Comparison of ENCODE assay signal across 14 mouse cellular contexts in the genomic region with DNA sequence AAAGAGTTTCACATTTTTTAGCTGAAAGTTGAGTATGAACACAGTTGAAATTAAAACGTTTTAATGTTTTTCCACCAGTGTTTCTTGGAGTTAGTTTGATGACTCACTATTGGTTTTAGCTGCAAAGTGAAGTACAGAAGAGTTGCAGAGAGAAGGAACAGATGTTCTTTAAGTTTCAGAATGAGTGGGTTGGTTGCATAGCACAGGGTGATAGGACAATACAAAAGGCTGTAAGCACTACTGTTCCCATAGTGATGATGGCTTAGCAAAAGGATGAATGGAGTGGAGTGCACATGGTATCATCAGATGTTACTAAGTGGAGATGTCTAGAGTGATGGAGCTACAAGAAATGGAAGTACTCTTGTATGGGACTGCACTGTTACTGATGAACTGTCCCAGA.
DNase-seq lines count a peak whose midpoint lies in the region; ATAC-seq and TF ChIP-seq lines count a peak whose summit lies in the region.
"Had no signal": no experiment of that assay in that cellular context is flagged by ENCODE, and none has a peak within 500 bp of the region (broad histone marks: within the 10 kb centered on the region; RNA-seq: fewer than 3 reads in every experiment).

No protein-coding gene starts in this region.

- no peaks in the 10 kb centered on the region for H3K36me3 ChIP-seq in liver, postnatal 0 days (replicated peaks; ENCODE audit: insufficient read depth, low read length)
- H3K36me3 ChIP-seq in hindbrain, embryonic 12.5 days, result no peaks in the 10 kb centered on the region; the same call in 1 of the 2 replicates
- H3K36me3 ChIP-seq: limb, embryonic 15.5 days had no signal

- no peak overlapping the region for H3K4me2 ChIP-seq in liver, postnatal 0 days (ENCODE audit: low read depth, low read length)
- H3K4me2 ChIP-seq in hindbrain, embryonic 12.5 days (replicated peaks), result no peak overlapping the region
- H3K4me2 ChIP-seq: forebrain, embryonic 13.5 days; heart, embryonic 11.5 days; limb, embryonic 15.5 days; midbrain, embryonic 13.5 days had no signal

- no peaks in the 10 kb centered on the region for H3K9me3 ChIP-seq in liver, postnatal 0 days (ENCODE audit: low read length)
- H3K9me3 ChIP-seq in hindbrain, embryonic 12.5 days (replicated peaks), result no peaks in the 10 kb centered on the region
- H3K9me3 ChIP-seq: forebrain, embryonic 13.5 days; limb, embryonic 15.5 days; midbrain, embryonic 13.5 days had no signal

- H3K4me3 ChIP-seq in left cerebral cortex, adult 2 months, result no peak overlapping the region
- no peak overlapping the region for H3K4me3 ChIP-seq in liver, postnatal 0 days (ENCODE audit: low read depth, low read length)
- H3K4me3 ChIP-seq in hindbrain, embryonic 12.5 days, result no peak overlapping the region
- H3K4me3 ChIP-seq: forebrain, embryonic 13.5 days; limb, embryonic 15.5 days; midbrain, embryonic 13.5 days had no signal

- TF ChIP-seq CTCF in left cerebral cortex, adult 2 months (IDR thresholded peaks at IDR 0.05), result no peak
- TF ChIP-seq CTCF in liver, postnatal 0 days (IDR thresholded peaks at IDR 0.05; ENCODE audit: low read depth), result no peak

- H3K9ac ChIP-seq in liver, postnatal 0 days (replicated peaks), result no peak overlapping the region
- no peak overlapping the region for H3K9ac ChIP-seq in hindbrain, embryonic 12.5 days
- H3K9ac ChIP-seq: forebrain, embryonic 13.5 days; limb, embryonic 15.5 days; midbrain, embryonic 13.5 days had no signal

- intact Hi-C loops in left cerebral cortex, adult 2 months (cut with DNase I), result no loop called here

- no peak for ATAC-seq in liver, postnatal 0 days
- ATAC-seq in hindbrain, embryonic 12.5 days (ENCODE audit: low FRiP score), result no peak
- ATAC-seq: forebrain, embryonic 13.5 days; midbrain, embryonic 13.5 days had no signal

- no peak overlapping the region for H3K27ac ChIP-seq in left cerebral cortex, adult 2 months
- H3K27ac ChIP-seq in liver, postnatal 0 days (ENCODE audit: low read depth), result peak overlapping the region; percentile 89
- no peak overlapping the region for H3K27ac ChIP-seq in hindbrain, embryonic 12.5 days
- H3K27ac ChIP-seq: forebrain, embryonic 13.5 days; limb, embryonic 15.5 days; midbrain, embryonic 13.5 days had no signal

- TF ChIP-seq EP300 in liver, postnatal 0 days (IDR thresholded peaks at IDR 0.05; ENCODE audit: low read depth), result no peak

- H3K27me3 ChIP-seq in liver, postnatal 0 days (ENCODE audit: insufficient read depth, low read length), result no peaks in the 10 kb centered on the region
- H3K27me3 ChIP-seq in hindbrain, embryonic 12.5 days, result no peaks in the 10 kb centered on the region
- H3K27me3 ChIP-seq: forebrain, embryonic 13.5 days; limb, embryonic 15.5 days; midbrain, embryonic 13.5 days had no signal

- peak; percentile 53 for DNase-seq in left cerebral cortex, adult 11 months (ENCODE audit: low spot score)
- DNase-seq in left cerebral cortex, adult 2 months (ENCODE audit: extremely low spot score in 1 of 2, low spot score in 2 of 2), result no peak
- DNase-seq in CD4-positive helper T cell, adult 2 months (ENCODE audit: low read depth, low spot score), result peak; percentile 35
- DNase-seq in brain, adult 2 months (ENCODE audit: low read depth, low spot score), result peak; percentile 84
- no peak for DNase-seq in liver, postnatal 0 days
- DNase-seq in thymus, postnatal 14 days, result no peak
- DNase-seq: gastrocnemius, postnatal 36 days; kidney, postnatal 36 days; layer of hippocampus, postnatal 36 days had no signal

- H3K4me1 ChIP-seq in liver, postnatal 0 days (ENCODE audit: insufficient read depth), result peaks cover 22% of the 10 kb centered on the region
- no peaks in the 10 kb centered on the region for H3K4me1 ChIP-seq in hindbrain, embryonic 12.5 days
- H3K4me1 ChIP-seq: forebrain, embryonic 13.5 days; limb, embryonic 15.5 days; midbrain, embryonic 13.5 days had no signal

- 54% methylated on average over 1 of the region's 1 CpGs for WGBS in liver, postnatal 0 days (ENCODE audit: insufficient replicate concordance)
- 79% methylated on average over 1 of the region's 1 CpGs for WGBS in hindbrain, embryonic 12.5 days

Comparison
In these comparisons a context has a peak if more than half of its experiments do, and no peak if none do; other contexts are left out.
1. DNase-seq: peak in left cerebral cortex, adult 11 months (single experiment), CD4-positive helper T cell, adult 2 months (single experiment) and brain, adult 2 months (single experiment); none in left cerebral cortex, adult 2 months (0 of 2), liver, postnatal 0 days (single experiment) and thymus, postnatal 14 days (single experiment).